Mouse (Mus musculus) megakaryocyte, embryonic 14.5 days (primary cell): ENCODE results near the gene Car10.

Experiments
- FLI1 ChIP-seq: IDR thresholded peaks from 2 replicates; pipeline ENCODE4 v1.6.1; 2012; ENCODE audit warnings: low read length, inconsistent platforms, mixed read lengths
- GATA1 ChIP-seq: IDR thresholded peaks from 3 replicates; pipeline ENCODE4 v1.6.1; 2012; ENCODE audit warnings: mixed read lengths, low read length, inconsistent platforms, borderline replicate concordance

GRCm38 (mm10) chr11:93577441-93577840 is 479.6 kb downstream of the Car10 start:
- no peak for TF ChIP-seq GATA1
- no peak for TF ChIP-seq FLI1
